Mouse (Mus musculus) retina, adult 2 months (tissue): ENCODE data around the gene Chst12.
"Not testable (repeated sequence)": the region's sequence is repeated elsewhere in the genome, so short reads cannot be mapped to it uniquely, and the experiment has no call there.

Experiments used
- DNase-seq: peaks from one replicate; pipeline ENCODE4 v3.0.0-alpha.2; 2012; ENCODE audit warnings: low read depth, low spot score

The Chst12 gene

DNA sequence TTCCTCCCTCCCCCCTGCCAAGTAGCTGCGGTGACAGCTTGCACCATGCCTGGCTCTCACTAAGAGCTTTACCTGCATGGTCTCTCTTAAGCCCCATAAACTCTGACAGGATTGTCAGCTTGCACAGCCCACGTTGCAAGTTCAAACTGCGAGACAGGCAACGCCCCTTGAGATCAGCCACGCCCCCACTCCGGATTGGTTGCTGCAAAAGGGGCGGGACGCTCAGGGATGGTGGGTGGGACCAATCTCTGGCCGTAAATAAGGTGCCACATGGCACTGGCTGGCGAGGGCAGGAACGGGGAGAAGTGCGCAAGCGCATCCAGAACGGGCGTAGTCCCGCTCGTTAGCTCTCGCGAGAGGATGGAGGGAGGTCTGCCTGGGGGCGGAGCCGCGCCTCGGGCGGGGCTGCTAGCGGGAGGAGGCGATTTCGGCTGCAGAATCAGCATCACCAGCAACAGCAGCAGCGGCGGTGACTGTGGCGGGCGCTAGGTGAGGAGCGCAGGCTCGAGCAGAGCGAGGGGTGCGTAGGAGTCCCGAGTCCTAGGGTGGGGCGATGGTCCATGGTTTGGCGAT lies at the start of gene Chst12:
Gene Chst12, plus strand, starts transcription at position 343 of the 573 bp plus-strand sequence.
- peak; percentile 100 for DNase-seq

DNA sequence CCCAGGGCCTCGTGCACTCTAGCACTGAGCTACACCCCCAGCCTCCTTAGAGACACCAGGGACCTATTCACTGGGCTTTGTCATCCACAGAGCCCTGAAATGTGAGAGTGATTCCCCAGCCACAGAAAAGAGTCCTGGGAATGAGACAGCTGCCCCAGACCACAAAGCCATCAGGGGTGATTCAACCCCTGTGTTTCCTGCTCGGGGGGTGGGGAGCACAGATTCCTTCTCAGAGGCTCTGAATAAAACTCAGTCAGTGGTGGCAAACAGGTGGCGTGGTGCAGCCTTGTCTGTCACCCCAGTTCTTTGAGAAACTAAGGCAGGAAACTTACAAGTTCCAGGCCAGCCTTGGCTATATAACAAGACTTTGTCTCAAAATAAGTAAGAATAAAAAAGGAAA lies 43.9 kb upstream of the Chst12 start:
- DNase-seq, result no peak

DNA sequence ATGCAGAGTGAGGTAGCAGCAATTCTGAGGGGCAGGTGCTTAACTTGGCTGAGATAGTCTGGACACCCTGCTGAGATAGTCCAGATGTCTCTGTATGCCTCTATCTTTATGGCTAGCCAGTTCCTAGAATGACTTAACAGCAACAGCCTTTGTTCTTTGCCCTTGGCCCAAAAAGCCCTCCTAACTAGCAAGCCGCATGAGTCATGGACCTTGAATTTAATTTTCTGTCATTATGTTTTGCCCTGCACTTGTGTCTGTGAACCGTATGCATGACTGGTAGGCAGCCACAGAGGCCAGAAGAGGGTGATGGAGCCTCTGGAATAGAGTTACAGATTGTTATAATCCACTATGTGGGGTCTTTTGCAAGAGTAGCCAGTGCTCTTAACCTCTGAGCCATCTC lies 42.2 kb upstream of the Chst12 start:
- DNase-seq, result not testable (repeated sequence)

GRCm38 (mm10) chr5:140464943-140465342 lies 40.4 kb upstream of the Chst12 start:
- no peak for DNase-seq

GRCm38 (mm10) chr5:140472336-140472735 lies 33.0 kb upstream of the Chst12 start:
- no peak for DNase-seq

- no peak for DNase-seq
Measured at GRCm38 (mm10) chr5:140481458-140481857, 23.9 kb upstream of the Chst12 start.

- DNase-seq, result no peak
Measured at GRCm38 (mm10) chr5:140491142-140491541, 14.2 kb upstream of the Chst12 start.

GRCm38 (mm10) chr5:140492684-140493233 lies 12.6 kb upstream of the Chst12 start:
- DNase-seq, result no peak

- DNase-seq, result no peak
Measured at GRCm38 (mm10) chr5:140498176-140498575, 7.2 kb upstream of the Chst12 start.

GRCm38 (mm10) chr5:140500736-140501135 lies 4.6 kb upstream of the Chst12 start:
- no peak for DNase-seq

- DNase-seq, result no peak
Measured at GRCm38 (mm10) chr5:140501982-140502836, 3.1 kb upstream of the Chst12 start.

DNA sequence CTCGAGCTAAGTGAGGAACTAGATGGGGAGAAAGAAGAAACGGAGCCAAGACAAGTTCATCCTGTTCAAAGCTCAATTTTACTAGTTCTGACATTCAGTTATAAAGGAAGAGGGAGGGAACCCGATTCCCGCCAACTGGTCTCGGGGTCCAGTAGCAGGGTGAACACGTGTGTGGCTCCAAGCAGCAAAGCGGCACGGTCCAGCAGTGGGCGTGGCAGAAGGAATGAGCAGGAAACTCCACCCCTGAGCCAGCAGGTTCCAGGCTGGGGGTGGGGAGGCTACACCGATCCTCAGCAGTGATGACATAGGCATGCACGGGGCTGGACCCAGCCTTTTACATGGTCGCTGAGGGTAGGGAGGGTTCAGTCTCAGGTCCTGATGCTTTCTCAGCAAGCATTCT lies 2.4 kb upstream of the Chst12 start:
- not testable (repeated sequence) for DNase-seq

GRCm38 (mm10) chr5:140506096-140506794 lies 895 bp downstream of the Chst12 start:
- DNase-seq, result no peak

DNA sequence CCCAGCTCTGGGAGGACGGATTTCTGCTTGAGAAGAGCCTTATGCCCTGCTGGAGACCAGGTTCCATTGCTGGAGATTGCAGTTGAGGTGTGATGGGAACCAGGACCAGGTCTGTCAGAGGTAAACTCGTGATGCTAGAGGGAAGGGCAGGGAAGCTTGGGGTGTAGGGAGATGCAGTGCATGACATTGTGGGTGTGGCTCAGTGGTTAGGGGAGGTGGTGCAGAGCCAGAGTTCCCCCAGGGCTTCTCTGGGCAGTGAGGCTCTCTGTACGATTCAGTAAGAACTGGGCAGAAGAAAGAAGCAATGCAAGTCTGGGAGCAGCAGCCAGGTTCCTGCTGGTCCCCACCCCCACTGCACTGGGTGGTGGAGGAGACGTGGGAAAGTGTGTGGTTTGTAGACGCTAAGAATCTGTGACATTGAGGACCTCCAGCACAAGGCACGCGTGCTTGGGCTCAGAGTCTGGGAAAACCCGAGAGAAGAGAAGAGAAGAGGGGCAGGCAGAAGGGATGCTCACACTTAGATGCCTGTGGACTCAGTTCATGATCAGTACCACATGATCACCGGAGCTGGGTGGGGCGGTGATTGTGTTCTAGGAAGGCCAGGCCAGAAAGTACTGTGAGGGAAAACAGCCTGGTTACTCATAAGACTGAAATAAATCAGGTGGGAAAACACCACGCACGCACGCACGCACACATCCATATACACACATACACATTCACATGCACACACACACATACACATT lies 2.3 kb downstream of the Chst12 start:
- no peak for DNase-seq

GRCm38 (mm10) chr5:140508686-140509085 lies 3.3 kb downstream of the Chst12 start:
- DNase-seq, result no peak

DNA sequence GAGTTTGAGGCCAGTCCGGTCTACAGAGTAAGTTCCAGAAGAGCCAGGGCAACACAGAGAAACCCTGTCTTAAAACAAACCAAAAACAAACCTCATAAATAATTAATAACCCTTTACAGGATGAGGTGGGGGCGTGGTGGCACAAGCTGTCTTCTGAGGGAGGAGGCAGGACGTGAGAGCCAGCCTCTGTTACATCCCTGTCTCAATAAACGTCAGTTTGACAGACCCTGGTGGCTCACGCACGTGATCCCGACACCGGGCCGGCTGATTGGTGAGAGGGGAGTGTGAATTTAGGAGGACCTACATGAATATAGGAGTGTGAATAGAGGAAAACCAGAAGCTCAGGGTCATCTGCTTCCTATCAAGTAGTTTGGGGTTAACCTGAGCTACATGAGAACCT lies 3.9 kb downstream of the Chst12 start:
- DNase-seq, result no peak

DNA sequence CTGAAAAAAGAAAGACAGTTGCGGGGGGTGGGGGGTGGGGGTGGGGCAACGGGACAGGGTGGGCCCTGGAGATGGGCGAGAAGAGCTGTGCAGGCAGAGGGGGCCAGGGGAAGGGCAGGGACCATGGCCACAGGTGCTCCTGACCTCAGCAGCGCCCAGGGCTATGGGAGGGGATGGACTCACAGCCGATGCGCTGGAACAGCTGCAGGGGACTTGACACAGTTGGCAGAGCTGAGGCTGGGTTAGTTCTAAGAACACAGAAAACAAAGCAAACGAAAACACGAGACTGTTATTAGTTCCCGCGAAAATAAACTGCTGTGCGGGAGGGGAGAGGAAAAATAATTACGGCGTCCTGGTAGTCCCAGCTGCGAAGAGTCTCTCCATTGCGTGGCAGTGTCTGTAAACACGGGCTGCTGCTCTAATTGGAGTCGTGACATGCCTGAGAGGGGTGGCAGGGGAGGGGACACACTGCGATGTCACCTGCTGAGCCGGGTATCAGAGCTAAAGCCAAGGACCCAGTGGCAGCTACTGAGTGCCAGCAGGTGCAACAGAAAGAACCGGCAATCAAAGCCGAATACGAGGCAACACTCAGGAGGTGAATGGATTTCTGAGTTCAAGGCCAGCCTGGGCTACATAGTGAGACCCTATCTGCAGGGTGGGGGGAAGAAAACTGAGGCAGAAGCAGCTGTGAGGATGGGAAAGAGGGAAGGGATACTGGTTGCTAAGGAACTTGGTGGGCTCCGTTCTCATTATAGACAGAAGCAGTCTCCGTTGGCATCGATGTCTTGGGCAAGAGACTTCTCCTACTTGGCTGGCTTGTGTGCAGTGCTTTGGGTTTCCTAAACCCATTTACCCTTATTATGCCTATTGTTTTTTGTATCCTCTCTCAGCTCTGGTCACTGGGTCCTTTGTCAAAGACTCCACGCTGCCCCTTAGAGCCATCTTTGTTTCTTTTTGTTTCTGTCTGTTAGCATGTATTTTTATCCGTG lies 5.0 kb downstream of the Chst12 start:
- no peak for DNase-seq

DNA sequence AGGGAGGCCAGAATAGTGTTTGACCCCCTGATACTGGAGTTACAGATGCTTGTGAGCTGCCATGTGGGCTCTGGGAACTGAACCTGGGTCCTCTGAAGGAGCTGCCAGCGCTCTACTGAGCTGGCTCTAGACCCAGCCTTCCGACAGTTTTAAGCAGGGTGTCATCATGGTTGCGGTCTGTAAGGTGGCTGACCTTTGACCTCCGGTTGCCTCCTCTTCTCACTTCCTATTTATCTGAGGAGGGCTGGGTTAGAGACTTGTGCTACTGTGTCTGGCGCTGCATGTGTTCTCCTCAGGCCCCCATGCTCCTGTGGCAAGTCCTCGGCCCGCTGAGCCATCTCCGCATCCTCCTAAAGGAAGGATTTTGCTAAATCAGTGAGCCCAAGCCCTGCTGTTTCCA lies 8.6 kb downstream of the Chst12 start:
- DNase-seq, result no peak

DNA sequence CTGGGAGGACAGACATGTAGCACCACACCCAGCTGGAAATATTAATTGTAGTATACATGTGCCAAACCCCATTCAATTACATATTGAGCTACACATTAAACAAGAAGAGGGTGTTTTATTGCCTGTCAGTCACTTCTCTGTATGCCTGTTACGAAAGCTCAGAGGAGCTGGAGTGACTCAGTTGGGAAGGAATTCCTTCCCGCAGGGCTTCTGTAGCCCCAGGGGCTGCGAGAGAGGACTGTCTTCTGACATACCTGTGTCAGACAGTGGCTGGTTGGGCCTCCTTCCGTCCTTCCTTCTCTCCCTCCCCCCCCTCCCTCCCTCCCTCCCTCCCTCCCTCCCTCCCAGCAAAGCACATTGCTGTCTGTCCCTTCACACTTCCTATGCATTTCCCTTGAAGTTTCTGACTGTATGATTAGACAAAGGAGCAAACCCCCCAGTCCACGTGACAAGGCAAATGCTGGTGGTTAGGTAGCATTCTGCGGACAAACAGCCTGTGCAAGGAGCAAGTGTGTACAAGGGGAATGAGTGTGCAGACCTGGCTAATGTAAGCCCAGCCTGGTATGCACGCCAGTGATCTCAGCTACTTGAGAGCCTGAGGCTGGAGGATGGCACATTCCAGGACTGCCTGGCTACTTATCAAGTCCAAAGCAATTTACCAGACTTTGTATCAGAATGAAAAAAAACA lies 9.6 kb downstream of the Chst12 start:
- no peak for DNase-seq
